Mouse (Mus musculus): ENCODE results near the gene Scap.

DNA sequence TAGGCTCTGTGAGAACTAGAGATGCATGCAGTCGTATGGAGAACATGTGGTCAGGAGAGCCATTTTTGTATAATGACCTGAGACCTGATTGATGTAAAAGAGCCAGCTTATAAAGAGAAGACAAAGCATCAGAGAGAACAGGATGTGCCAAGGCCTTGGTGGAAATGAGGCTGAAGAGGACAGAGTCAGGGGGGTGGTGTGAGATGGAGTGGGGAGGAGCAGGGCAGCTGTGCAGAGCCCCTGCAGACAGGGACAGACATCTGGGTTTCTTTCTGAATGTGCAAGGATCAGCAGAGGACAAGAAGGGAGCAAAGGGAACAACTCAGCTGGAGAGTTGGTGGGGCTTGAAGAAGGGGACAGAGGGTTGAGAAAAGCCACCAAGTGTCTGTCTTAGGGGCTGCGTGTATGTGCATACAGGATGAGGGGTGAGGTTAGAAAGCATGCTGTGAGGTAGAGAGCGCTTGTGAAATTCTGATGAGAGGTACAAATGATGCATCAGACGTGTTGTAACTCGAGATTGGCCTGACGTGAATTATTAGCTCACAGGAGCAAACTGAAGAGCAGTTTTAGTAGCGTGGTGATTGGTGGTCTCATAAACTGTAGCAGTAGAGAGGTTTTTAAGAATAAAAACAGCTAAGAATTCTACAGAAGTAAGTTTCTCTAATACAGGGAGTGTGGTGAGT, 12.1 kb downstream of the Scap start:
- TF ChIP-seq CTCF (IDR thresholded peaks at IDR 0.05) (no peak), POLR2A (IDR thresholded peaks at IDR 0.05; ENCODE audit: insufficient read depth, low read depth, low read length) (no peak), EP300 (IDR thresholded peaks at IDR 0.05; ENCODE audit: insufficient read depth, low read depth, low read length) (no peak)

Measured in heart, adult 2 months (tissue).